In the genomic region with DNA sequence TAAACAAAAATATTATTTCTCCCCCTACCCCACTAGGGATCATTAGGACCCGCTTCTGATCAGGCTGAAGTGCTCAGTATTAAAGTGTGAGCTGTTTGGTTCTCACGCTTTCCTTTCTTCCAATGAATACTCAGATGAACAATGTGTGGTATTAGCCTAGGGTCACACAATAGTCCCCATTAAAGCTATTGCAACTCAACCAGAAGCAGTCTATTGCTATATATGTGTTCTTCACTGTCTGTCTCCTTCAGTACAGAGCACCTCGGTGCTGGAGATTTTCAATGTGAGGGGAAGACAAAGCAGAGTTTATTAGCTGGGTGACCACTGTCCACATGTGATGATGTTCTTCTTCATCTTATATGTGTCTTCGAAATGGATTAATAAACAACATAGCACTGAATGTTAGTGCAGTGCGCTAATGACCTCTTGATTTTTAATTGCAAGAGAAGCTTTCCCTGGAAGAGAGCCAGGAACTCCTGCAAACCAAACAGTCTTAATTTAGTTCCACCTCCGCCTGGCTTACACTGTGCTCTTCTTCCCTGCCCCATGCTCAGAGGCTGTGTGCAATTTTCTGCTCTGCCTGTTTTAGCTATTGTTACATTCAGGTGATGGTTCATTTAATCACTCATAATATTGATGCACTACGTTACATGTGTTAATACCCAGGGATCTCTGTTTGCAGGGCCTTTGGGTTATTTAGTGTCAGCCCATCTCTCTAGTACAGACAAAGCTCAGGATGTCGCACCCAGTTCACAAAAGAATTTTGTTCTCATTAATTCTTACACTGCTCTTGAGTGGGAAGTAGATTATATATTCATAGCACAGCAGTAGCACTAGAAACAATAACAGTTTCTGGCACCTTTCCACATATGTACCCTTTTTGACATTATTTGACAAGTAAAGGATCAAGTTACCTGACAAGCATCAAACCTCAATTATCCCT, we compare ENCODE assay signal across 17 mouse cellular contexts.
DNase-seq lines count a peak whose midpoint lies in the region; ATAC-seq lines count a peak whose summit lies in the region.
"Had no signal": no experiment of that assay in that cellular context is flagged by ENCODE, and none has a peak within 500 bp of the region (broad histone marks: within the 10 kb centered on the region; RNA-seq: fewer than 3 reads in every experiment).

No protein-coding gene starts in this region.

- H3K9ac ChIP-seq in hindbrain, embryonic 13.5 days, result no peak overlapping the region
- no peak overlapping the region for H3K9ac ChIP-seq in forebrain, embryonic 14.5 days (ENCODE audit: low read length)
- H3K9ac ChIP-seq in midbrain, embryonic 15.5 days, result no peak overlapping the region
- H3K9ac ChIP-seq: heart, embryonic 15.5 days had no signal

- H3K36me3 ChIP-seq in hindbrain, embryonic 13.5 days, result no peaks in the 10 kb centered on the region
- H3K36me3 ChIP-seq in hindbrain, embryonic 10.5 days, result no peaks in the 10 kb centered on the region
- no peaks in the 10 kb centered on the region for H3K36me3 ChIP-seq in forebrain, embryonic 14.5 days (ENCODE audit: control insufficient read depth, insufficient read depth, low read length)
- H3K36me3 ChIP-seq in midbrain, embryonic 15.5 days (replicated peaks), result no peaks in the 10 kb centered on the region
- H3K36me3 ChIP-seq: G1E; heart, embryonic 15.5 days had no signal

- H3K9me3 ChIP-seq in hindbrain, embryonic 13.5 days, result no peaks in the 10 kb centered on the region
- H3K9me3 ChIP-seq in hindbrain, embryonic 10.5 days, result no peaks in the 10 kb centered on the region
- H3K9me3 ChIP-seq in forebrain, embryonic 14.5 days (replicated peaks; ENCODE audit: control insufficient read depth, low read length), result no peaks in the 10 kb centered on the region
- H3K9me3 ChIP-seq in midbrain, embryonic 15.5 days, result no peaks in the 10 kb centered on the region
- H3K9me3 ChIP-seq: heart, embryonic 15.5 days had no signal

- H3K27ac ChIP-seq in hindbrain, embryonic 13.5 days, result no peak overlapping the region
- no peak overlapping the region for H3K27ac ChIP-seq in hindbrain, embryonic 10.5 days
- no peak overlapping the region for H3K27ac ChIP-seq in forebrain, embryonic 14.5 days (ENCODE audit: low read depth, low read length)
- H3K27ac ChIP-seq in midbrain, embryonic 15.5 days, result no peak overlapping the region
- H3K27ac ChIP-seq: heart, embryonic 15.5 days had no signal

- peaks cover 9% of the 10 kb centered on the region; the same call in 1 of the 2 replicates for H3K4me1 ChIP-seq in hindbrain, embryonic 13.5 days (replicated peaks)
- no peaks in the 10 kb centered on the region for H3K4me1 ChIP-seq in hindbrain, embryonic 10.5 days (replicated peaks)
- H3K4me1 ChIP-seq in forebrain, embryonic 14.5 days (ENCODE audit: control insufficient read depth, insufficient read depth, low read length), result peaks cover 7% of the 10 kb centered on the region; the same call in 1 of the 2 replicates
- peaks cover 10% of the 10 kb centered on the region; the same call in 1 of the 2 replicates for H3K4me1 ChIP-seq in midbrain, embryonic 15.5 days
- H3K4me1 ChIP-seq: heart, embryonic 15.5 days had no signal

- H3K4me2 ChIP-seq in hindbrain, embryonic 13.5 days, result no peak overlapping the region
- no peak overlapping the region for H3K4me2 ChIP-seq in forebrain, embryonic 14.5 days (ENCODE audit: low read length)
- H3K4me2 ChIP-seq in midbrain, embryonic 15.5 days, result no peak overlapping the region
- H3K4me2 ChIP-seq: heart, embryonic 15.5 days had no signal

- WGBS in hindbrain, embryonic 13.5 days, result 67% methylated on average over 8 of the region's 8 CpGs
- 85% methylated on average over 8 of the region's 8 CpGs for WGBS in hindbrain, embryonic 10.5 days
- 16% methylated on average over 8 of the region's 8 CpGs for WGBS in forebrain, embryonic 14.5 days
- WGBS in midbrain, embryonic 15.5 days, result 59% methylated on average over 8 of the region's 8 CpGs

- no peak overlapping the region for H3K4me3 ChIP-seq in hindbrain, embryonic 13.5 days
- no peak overlapping the region for H3K4me3 ChIP-seq in hindbrain, embryonic 10.5 days
- no peak overlapping the region for H3K4me3 ChIP-seq in forebrain, embryonic 14.5 days (ENCODE audit: low read depth, low read length)
- no peak overlapping the region for H3K4me3 ChIP-seq in midbrain, embryonic 15.5 days
- H3K4me3 ChIP-seq: heart, embryonic 15.5 days had no signal

- ATAC-seq in hindbrain, embryonic 13.5 days (ENCODE audit: low FRiP score), result peak; percentile 77; the same call in 1 of the 2 replicates
- ATAC-seq in forebrain, embryonic 14.5 days, result peak; percentile 81
- ATAC-seq in midbrain, embryonic 15.5 days (replicated peaks), result peak; percentile 72; the same call in 1 of the 2 replicates
- ATAC-seq: intestine, postnatal 0 days had no signal

- no peak for DNase-seq in hindbrain, embryonic 10.5 days (ENCODE audit: low spot score)
- DNase-seq in brain, adult 2 months (ENCODE audit: low read depth, low spot score), result peak; percentile 71
- peak; percentile 47 for DNase-seq in forebrain, embryonic 14.5 days (ENCODE audit: low spot score)
- no peak for DNase-seq in gastrocnemius, postnatal 10 days
- DNase-seq in gastrocnemius, postnatal 25 days, result no peak
- DNase-seq in urinary bladder, postnatal 36 days (ENCODE audit: low spot score in 2 of 2), result no peak
- DNase-seq: adrenal gland, postnatal 36 days; cerebellum, adult 11-12 months; gastrocnemius, postnatal 36 days; kidney, postnatal 25 days; lung, postnatal 4 days; thymus, adult 2 months had no signal

- H3K27me3 ChIP-seq in hindbrain, embryonic 13.5 days, result no peaks in the 10 kb centered on the region
- no peaks in the 10 kb centered on the region for H3K27me3 ChIP-seq in hindbrain, embryonic 10.5 days (ENCODE audit: insufficient read depth, poor library complexity, severe bottlenecking)
- no peaks in the 10 kb centered on the region for H3K27me3 ChIP-seq in forebrain, embryonic 14.5 days (replicated peaks; ENCODE audit: control insufficient read depth, insufficient read depth, low read length)
- no peaks in the 10 kb centered on the region for H3K27me3 ChIP-seq in midbrain, embryonic 15.5 days (replicated peaks)
- H3K27me3 ChIP-seq: heart, embryonic 15.5 days had no signal

Comparison
In these comparisons a context has a peak if more than half of its experiments do, and no peak if none do; other contexts are left out.
1. DNase-seq: peak in brain, adult 2 months (single experiment) and forebrain, embryonic 14.5 days (single experiment); none in hindbrain, embryonic 10.5 days (single experiment), gastrocnemius, postnatal 10 days (single experiment), gastrocnemius, postnatal 25 days (single experiment) and urinary bladder, postnatal 36 days (0 of 2).
2. Peak in every context shown above with its lines, with median percentiles within 50 percentile points of each other: ATAC-seq.